Mouse (Mus musculus) bone marrow, adult 2 months (tissue): ENCODE measurements around the gene Dock8.

Source experiments
- CTCF ChIP-seq: fragments of 200-500 bp; IDR thresholded peaks from 2 replicates; pipeline ENCODE4 v1.5.1; 2011; ENCODE audit warnings: low read length, control low read depth; ENCODE audit not compliant: control insufficient read depth, insufficient read depth
- POLR2A ChIP-seq: fragments of 200-500 bp; IDR thresholded peaks from 2 replicates; pipeline ENCODE4 v1.6.1; 2011; ENCODE audit warnings: low read depth, mild to moderate bottlenecking, control low read depth, low read length, borderline replicate concordance; ENCODE audit not compliant: control insufficient read depth

- TF ChIP-seq CTCF (no peak), POLR2A (no peak)
Observed at GRCm38 (mm10) chr19:24981294-24981693, 18.0 kb upstream of the Dock8 start.
